Mouse (Mus musculus) embryonic fibroblast, embryonic 13.5 days (primary cell): ENCODE measurements around the gene Txnip.

Source experiments
- CTCF ChIP-seq: IDR thresholded peaks from 2 replicates; pipeline ENCODE4 v1.5.1; 2011; ENCODE audit warnings: mild to moderate bottlenecking, control low read depth, low read length, moderate library complexity, borderline replicate concordance; ENCODE audit not compliant: insufficient read depth
- POLR2A ChIP-seq: IDR thresholded peaks from 2 replicates; pipeline ENCODE4 v1.6.1; 2011; ENCODE audit warnings: low read depth, mild to moderate bottlenecking, control low read depth, low read length, moderate library complexity

GRCm38 (mm10) chr3:96541328-96542078 is 16.3 kb upstream of the Txnip start:
- TF ChIP-seq CTCF (no peak), POLR2A (no peak)
